Mouse (Mus musculus): ENCODE measurements around the gene Acot6. TPM values are rescaled to one million over a fixed set of nuclear protein-coding genes. Genes with fewer than 3 reads are reported as not detected.

Acot6 gene
- polyA plus RNA-seq, 1 experiment from 2014 or later = 1.0 TPM

GRCm38 (mm10) chr12:84109924-84110323, 9.5 kb downstream of the Acot6 start:
- H3K4me3 ChIP-seq = no peak overlapping the region
- peaks cover 4% of the 10 kb centered on the region for H3K4me1 ChIP-seq
- no peak overlapping the region for H3K4me2 ChIP-seq (replicated peaks)
- ATAC-seq (ENCODE audit: low FRiP score, low read depth) = no peak
- no peaks in the 10 kb centered on the region for H3K36me3 ChIP-seq
- no peaks in the 10 kb centered on the region for H3K9me3 ChIP-seq
- 78% methylated on average over 1 of the region's 1 CpGs for WGBS
- H3K27ac ChIP-seq = no peak overlapping the region
- no peaks in the 10 kb centered on the region for H3K27me3 ChIP-seq (replicated peaks)
- no peak overlapping the region for H3K9ac ChIP-seq

- no peaks in the 10 kb centered on the region for H3K36me3 ChIP-seq
- peaks cover 9% of the 10 kb centered on the region for H3K4me1 ChIP-seq
- H3K9me3 ChIP-seq = no peaks in the 10 kb centered on the region
- H3K9ac ChIP-seq = no peak overlapping the region
- no peak for ATAC-seq (ENCODE audit: low FRiP score, low read depth)
- no peaks in the 10 kb centered on the region for H3K27me3 ChIP-seq (replicated peaks)
- H3K4me3 ChIP-seq = no peak overlapping the region
- no peak overlapping the region for H3K27ac ChIP-seq
- no peak overlapping the region for H3K4me2 ChIP-seq (replicated peaks)
- 98% methylated on average over 4 of the region's 4 CpGs for WGBS
These were observed 10.4 kb downstream of the Acot6 start for GRCm38 (mm10) chr12:84110814-84111213.

- H3K4me2 ChIP-seq (replicated peaks) = peak overlapping the region; percentile 76
- H3K27ac ChIP-seq = no peak overlapping the region
- no peaks in the 10 kb centered on the region for H3K9me3 ChIP-seq
- WGBS = 57% methylated on average over 6 of the region's 6 CpGs
- no peaks in the 10 kb centered on the region for H3K36me3 ChIP-seq
- no peaks in the 10 kb centered on the region for H3K27me3 ChIP-seq (replicated peaks)
- H3K4me1 ChIP-seq = peaks cover 9% of the 10 kb centered on the region
- peak overlapping the region; percentile 69; the same call in 1 of the 2 replicates for H3K4me3 ChIP-seq
- H3K9ac ChIP-seq = no peak overlapping the region
- ATAC-seq (ENCODE audit: low FRiP score, low read depth) = no peak
These were observed 13.2 kb downstream of the Acot6 start for GRCm38 (mm10) chr12:84113676-84114075.

- 3% methylated on average over 33 of the region's 35 CpGs for WGBS
- no peak within 1 kb of the TSS for H3K27ac ChIP-seq
- no peaks in the 10 kb centered on the region for H3K9me3 ChIP-seq
- H3K36me3 ChIP-seq = no peaks in the 10 kb centered on the region
- H3K4me1 ChIP-seq = peaks cover 9% of the 10 kb centered on the region
- no peaks in the 10 kb centered on the region for H3K27me3 ChIP-seq (replicated peaks)
- H3K4me2 ChIP-seq (replicated peaks) = peak within 1 kb of the TSS; percentile 76
- H3K4me3 ChIP-seq = peak within 1 kb of the TSS; percentile 69
- H3K9ac ChIP-seq = peak within 1 kb of the TSS; percentile 68
- peak; percentile 96 for ATAC-seq (ENCODE audit: low FRiP score, low read depth)
These were observed 13.9 kb downstream of the Acot6 start, which contains the start of gene Dnal1 for GRCm38 (mm10) chr12:84114153-84114994. Dnal1 (plus strand) TSS chr12:84114366.

GRCm38 (mm10) chr12:84119584-84119983, 19.1 kb downstream of the Acot6 start:
- 98% methylated on average over 5 of the region's 5 CpGs for WGBS
- Histone ChIP-seq H3K27me3 (replicated peaks) (no peaks in the 10 kb centered on the region), H3K4me3 (no peak overlapping the region), H3K36me3 (no peaks in the 10 kb centered on the region), H3K9ac (no peak overlapping the region), H3K4me1 (peaks cover 8% of the 10 kb centered on the region), H3K9me3 (no peaks in the 10 kb centered on the region), H3K4me2 (replicated peaks) (no peak overlapping the region), H3K27ac (no peak overlapping the region)
- no peak for ATAC-seq (ENCODE audit: low FRiP score, low read depth)

- H3K9ac ChIP-seq = no peak overlapping the region
- WGBS = 81% methylated on average over 12 of the region's 12 CpGs
- no peaks in the 10 kb centered on the region for H3K4me1 ChIP-seq
- no peaks in the 10 kb centered on the region for H3K9me3 ChIP-seq
- H3K4me2 ChIP-seq (replicated peaks) = no peak overlapping the region
- H3K27me3 ChIP-seq (replicated peaks) = no peaks in the 10 kb centered on the region
- H3K4me3 ChIP-seq = no peak overlapping the region
- peaks cover 26% of the 10 kb centered on the region; the same call in 1 of the 2 replicates for H3K36me3 ChIP-seq
- no peak overlapping the region for H3K27ac ChIP-seq
- no peak for ATAC-seq (ENCODE audit: low FRiP score, low read depth)
These were observed 25.4 kb downstream of the Acot6 start for GRCm38 (mm10) chr12:84125892-84126291.

GRCm38 (mm10) chr12:84126899-84127298, 26.4 kb downstream of the Acot6 start:
- Histone ChIP-seq H3K27ac (no peak overlapping the region), H3K36me3 (peaks cover 32% of the 10 kb centered on the region), H3K4me3 (no peak overlapping the region), H3K4me2 (replicated peaks) (no peak overlapping the region), H3K4me1 (no peaks in the 10 kb centered on the region), H3K27me3 (replicated peaks) (no peaks in the 10 kb centered on the region), H3K9me3 (no peaks in the 10 kb centered on the region), H3K9ac (no peak overlapping the region)
- 75% methylated on average over 2 of the region's 2 CpGs for WGBS
- no peak for ATAC-seq (ENCODE audit: low FRiP score, low read depth)

GRCm38 (mm10) chr12:84128576-84128975, 28.1 kb downstream of the Acot6 start:
- ATAC-seq (ENCODE audit: low FRiP score, low read depth) = no peak
- 81% methylated on average over 6 of the region's 6 CpGs for WGBS
- Histone ChIP-seq H3K4me1 (no peaks in the 10 kb centered on the region), H3K36me3 (peaks cover 36% of the 10 kb centered on the region), H3K27ac (no peak overlapping the region), H3K9me3 (no peaks in the 10 kb centered on the region), H3K27me3 (replicated peaks) (no peaks in the 10 kb centered on the region), H3K4me3 (no peak overlapping the region), H3K9ac (no peak overlapping the region), H3K4me2 (replicated peaks) (no peak overlapping the region)

- Histone ChIP-seq H3K27ac (no peak overlapping the region), H3K9me3 (no peaks in the 10 kb centered on the region), H3K36me3 (peaks cover 35% of the 10 kb centered on the region), H3K4me2 (replicated peaks) (no peak overlapping the region), H3K4me1 (no peaks in the 10 kb centered on the region), H3K27me3 (replicated peaks) (no peaks in the 10 kb centered on the region), H3K9ac (no peak overlapping the region), H3K4me3 (no peak overlapping the region)
- 94% methylated on average over 8 of the region's 8 CpGs for WGBS
- no peak for ATAC-seq (ENCODE audit: low FRiP score, low read depth)
These were observed 29.5 kb downstream of the Acot6 start for GRCm38 (mm10) chr12:84129931-84130330.

GRCm38 (mm10) chr12:84132265-84132664, 31.8 kb downstream of the Acot6 start:
- Histone ChIP-seq H3K4me1 (no peaks in the 10 kb centered on the region), H3K36me3 (peaks cover 36% of the 10 kb centered on the region), H3K27ac (no peak overlapping the region), H3K9me3 (no peaks in the 10 kb centered on the region), H3K4me3 (no peak overlapping the region), H3K4me2 (replicated peaks) (no peak overlapping the region), H3K27me3 (replicated peaks) (no peaks in the 10 kb centered on the region), H3K9ac (no peak overlapping the region)
- WGBS = 62% methylated on average over 3 of the region's 3 CpGs
- ATAC-seq (ENCODE audit: low FRiP score, low read depth) = no peak

- Histone ChIP-seq H3K4me3 (no peak overlapping the region), H3K4me1 (no peaks in the 10 kb centered on the region), H3K9me3 (no peaks in the 10 kb centered on the region), H3K9ac (no peak overlapping the region), H3K27ac (no peak overlapping the region), H3K27me3 (replicated peaks) (no peaks in the 10 kb centered on the region), H3K4me2 (replicated peaks) (no peak overlapping the region), H3K36me3 (peaks cover 20% of the 10 kb centered on the region)
- ATAC-seq (ENCODE audit: low FRiP score, low read depth) = no peak
- WGBS = 93% methylated on average over 7 of the region's 7 CpGs
These were observed 36.7 kb downstream of the Acot6 start for GRCm38 (mm10) chr12:84137131-84137530.

- no peak overlapping the region for H3K27ac ChIP-seq
- no peak for ATAC-seq (ENCODE audit: low FRiP score, low read depth)
These were observed 39.7 kb downstream of the Acot6 start for GRCm38 (mm10) chr12:84140135-84140534.

GRCm38 (mm10) chr12:84141271-84141670, 40.8 kb downstream of the Acot6 start:
- Histone ChIP-seq H3K9me3 (no peaks in the 10 kb centered on the region), H3K9ac (no peak overlapping the region), H3K4me1 (no peaks in the 10 kb centered on the region), H3K36me3 (peaks cover 17% of the 10 kb centered on the region), H3K4me2 (replicated peaks) (no peak overlapping the region), H3K27ac (no peak overlapping the region), H3K27me3 (replicated peaks) (no peaks in the 10 kb centered on the region), H3K4me3 (no peak overlapping the region)
- 88% methylated on average over 4 of the region's 4 CpGs for WGBS
- no peak for ATAC-seq (ENCODE audit: low FRiP score, low read depth)

More at GRCm38 (mm10) chr12:84140135-84140534, 39.7 kb downstream of the Acot6 start:
- Histone ChIP-seq H3K9ac (no peak overlapping the region), H3K36me3 (peaks cover 18% of the 10 kb centered on the region), H3K4me1 (no peaks in the 10 kb centered on the region), H3K9me3 (no peaks in the 10 kb centered on the region), H3K4me3 (no peak overlapping the region), H3K27me3 (replicated peaks) (no peaks in the 10 kb centered on the region), H3K4me2 (replicated peaks) (no peak overlapping the region)
- 71% methylated on average over 4 of the region's 4 CpGs for WGBS
